In genomic region chr14:61339381-61339780, GRCm38 (mm10) we compare ENCODE assay signal across 20 mouse cellular contexts. TPM values are rescaled to one million over a fixed set of nuclear protein-coding genes. Genes with fewer than 3 reads are reported as not detected.
"Had no signal": no experiment of that assay in that cellular context is flagged by ENCODE, and none has a peak within 500 bp of the region (broad histone marks: within the 10 kb centered on the region; RNA-seq: fewer than 3 reads in every experiment).

No protein-coding gene starts in this region.

- H3K36me3 ChIP-seq: limb, embryonic 10.5 days; liver, embryonic 12.5 days; liver, embryonic 15.5 days; midbrain, embryonic 12.5 days had no signal

- H3K9me3 ChIP-seq: limb, embryonic 10.5 days; limb, embryonic 13.5 days; liver, embryonic 12.5 days; liver, embryonic 15.5 days; midbrain, embryonic 12.5 days had no signal

- H3K4me1 ChIP-seq: limb, embryonic 13.5 days; liver, embryonic 12.5 days; liver, embryonic 15.5 days; midbrain, embryonic 12.5 days had no signal

- H3K27me3 ChIP-seq: limb, embryonic 13.5 days; liver, embryonic 12.5 days; liver, embryonic 15.5 days; midbrain, embryonic 12.5 days had no signal

- ATAC-seq: liver, embryonic 12.5 days; midbrain, embryonic 16.5 days had no signal

- H3K4me2 ChIP-seq: limb, embryonic 13.5 days; liver, embryonic 12.5 days; liver, embryonic 15.5 days; lung, embryonic 14.5 days; midbrain, embryonic 12.5 days had no signal

- H3K4me3 ChIP-seq: layer of hippocampus, adult 2 months; limb, embryonic 10.5 days; limb, embryonic 13.5 days; liver, embryonic 12.5 days; liver, embryonic 15.5 days; midbrain, embryonic 12.5 days; myocyte had no signal

- H3K27ac ChIP-seq: kidney, postnatal 0 days; layer of hippocampus, adult 2 months; limb, embryonic 10.5 days; limb, embryonic 13.5 days; liver, embryonic 12.5 days; liver, embryonic 15.5 days; midbrain, embryonic 12.5 days; stomach, postnatal 0 days had no signal

- DNase-seq: kidney, adult 18-20 months; kidney, postnatal 25 days; layer of hippocampus, adult 9-11 months; liver; lung, embryonic 14.5 days; lung, postnatal 10 days; lung, postnatal 4 days; thymus, adult 2 months; thymus, postnatal 14 days; thymus, postnatal 4 days had no signal

- H3K9ac ChIP-seq: limb, embryonic 13.5 days; liver, embryonic 12.5 days; liver, embryonic 15.5 days; lung, embryonic 14.5 days; midbrain, embryonic 12.5 days had no signal

RNA-seq across cellular contexts. Expression of gene Arl11, which starts 29.8 kb away (rescaled TPM):
- polyA plus RNA-seq: myocyte had no signal
